Mouse (Mus musculus) intestine, embryonic 14.5 days (tissue): ENCODE data around the gene Myof. TPM values are rescaled to one million over a fixed set of nuclear protein-coding genes. Genes with fewer than 3 reads are reported as not detected.

Source experiments
- ATAC-seq: fragments of 200-750 bp; cut with Nextera tagmentation; replicated peaks from 2 replicates; pipeline ENCODE4 v1.8.0; 2017; ENCODE audit warnings: low read depth, moderate number of reproducible peaks, moderate TSS enrichment, moderate library complexity; ENCODE audit not compliant: low FRiP score, low TSS enrichment
- DNase-seq: peaks from one replicate; pipeline ENCODE4 v3.0.0-alpha.2; 2018; ENCODE audit warnings: low spot score
- H3K27ac ChIP-seq: fragments of 300-500 bp; sonication (generic); 2 replicates; pipeline ENCODE4 v1.5.1; 2014; ENCODE audit warnings: low read depth, mild to moderate bottlenecking, control low read depth
- H3K27me3 ChIP-seq: fragments of 300-500 bp; sonication (generic); replicated peaks from 2 replicates; pipeline ENCODE4 v1.6.1; 2014; ENCODE audit warnings: low read length, control low read depth; ENCODE audit not compliant: control insufficient read depth, insufficient read depth
- H3K36me3 ChIP-seq: fragments of 300-500 bp; sonication (generic); 2 replicates; pipeline ENCODE4 v1.6.1; 2014; ENCODE audit warnings: low read length, control low read depth; ENCODE audit not compliant: control insufficient read depth, insufficient read depth
- H3K4me1 ChIP-seq: fragments of 300-500 bp; sonication (generic); replicated peaks from 2 replicates; pipeline ENCODE4 v1.6.1; 2014; ENCODE audit warnings: low read length, control low read depth, mixed read lengths; ENCODE audit not compliant: control insufficient read depth, insufficient read depth
- H3K4me2 ChIP-seq: fragments of 300-500 bp; sonication (generic); 2 replicates; pipeline ENCODE4 v1.6.1; 2014; ENCODE audit warnings: low read length
- H3K4me3 ChIP-seq: fragments of 300-500 bp; sonication (generic); 2 replicates; pipeline ENCODE4 v1.5.1; 2014; ENCODE audit warnings: low read depth, low read length, control low read depth, mixed read lengths
- H3K9ac ChIP-seq: fragments of 300-500 bp; sonication (generic); 2 replicates; pipeline ENCODE4 v1.6.1; 2014; ENCODE audit warnings: mild to moderate bottlenecking, low read length
- H3K9me3 ChIP-seq: fragments of 300-500 bp; sonication (generic); 2 replicates; pipeline ENCODE4 v1.6.1; 2016; ENCODE audit warnings: low read length, control low read depth; ENCODE audit not compliant: control insufficient read depth
- WGBS: fragments of 180-500 bp; shearing (Covaris S2); extraction: QIAGEN DNeasy Blood & Tissue Kit; methylation state at CpG from one replicate; pipeline ENCODE4 v1.1.7; 2014; 5-methylcytosine and 5-hydroxymethylcytosine counted together
- polyA plus RNA-seq: library from polyadenylated mRNA; unstranded; fragments of >200 nt; fragmentation: Nextera tagmentation; extraction: Ambion mirVana; gene quantifications from 2 replicates; pipeline ENCODE4 v1.2.1, GENCODE M21; 2014

The Myof gene
- polyA plus RNA-seq, 1 experiment from 2014 or later = 16.7 TPM

GRCm38 (mm10) chr19:37988156-37988555 is 55.2 kb downstream of the Myof start:
- Histone ChIP-seq H3K4me1 (0 out of 2 replicates have a peak, but pooled peaks cover 2% of the 10 kb centered on the region), H3K4me3 (no peak overlapping the region), H3K4me2 (no peak overlapping the region), H3K27me3 (no peaks in the 10 kb centered on the region), H3K27ac (no peak overlapping the region), H3K9ac (no peak overlapping the region), H3K9me3 (no peaks in the 10 kb centered on the region), H3K36me3 (peaks cover 10% of the 10 kb centered on the region; the same call in 1 of the 2 replicates)
- no peak for DNase-seq
- WGBS = 92% methylated on average over 4 of the region's 4 CpGs
- no peak for ATAC-seq

- Histone ChIP-seq H3K4me3 (no peak overlapping the region), H3K4me1 (no peaks in the 10 kb centered on the region), H3K36me3 (peaks cover 15% of the 10 kb centered on the region; the same call in 1 of the 2 replicates), H3K9me3 (no peaks in the 10 kb centered on the region), H3K4me2 (no peak overlapping the region), H3K9ac (no peak overlapping the region), H3K27ac (no peak overlapping the region), H3K27me3 (no peaks in the 10 kb centered on the region)
- 89% methylated on average over 16 of the region's 16 CpGs for WGBS
- ATAC-seq (no peak), DNase-seq (no peak)
These were observed 57.6 kb downstream of the Myof start for GRCm38 (mm10) chr19:37985730-37986129.

- no peak overlapping the region for H3K9ac ChIP-seq
- H3K36me3 ChIP-seq = 0 out of 2 replicates have a peak, but pooled peaks cover 3% of the 10 kb centered on the region
- H3K4me3 ChIP-seq = no peak overlapping the region
- no peaks in the 10 kb centered on the region for H3K27me3 ChIP-seq
- DNase-seq (no peak), ATAC-seq (no peak)
- no peak overlapping the region for H3K4me2 ChIP-seq
- WGBS = 89% methylated on average over 5 of the region's 5 CpGs
- H3K27ac ChIP-seq = no peak overlapping the region
- no peaks in the 10 kb centered on the region for H3K4me1 ChIP-seq
- H3K9me3 ChIP-seq = no peaks in the 10 kb centered on the region
These were observed 67.4 kb downstream of the Myof start for GRCm38 (mm10) chr19:37975951-37976350.

DNA sequence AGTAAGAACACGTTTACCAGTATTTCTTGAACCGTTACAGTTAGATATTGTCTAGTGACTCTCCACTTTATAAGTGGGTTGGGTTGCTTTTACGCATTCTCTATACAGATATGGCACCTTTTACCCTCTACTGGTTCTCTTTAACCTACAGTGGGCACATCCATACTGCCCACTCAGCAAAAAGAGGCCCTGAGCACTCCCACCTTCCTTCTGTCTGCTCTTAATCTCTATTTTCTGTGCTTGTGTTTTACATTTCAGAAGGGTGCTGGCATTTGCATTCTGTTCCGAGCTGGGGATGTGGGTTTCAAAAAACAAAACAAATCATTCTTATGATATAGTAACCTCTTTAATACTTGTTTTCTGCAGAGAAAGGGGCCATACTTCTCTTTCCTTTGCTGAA is 72.8 kb downstream of the Myof start:
- Histone ChIP-seq H3K9ac (no peak overlapping the region), H3K9me3 (no peaks in the 10 kb centered on the region), H3K4me1 (no peaks in the 10 kb centered on the region), H3K4me2 (no peak overlapping the region), H3K27me3 (no peaks in the 10 kb centered on the region), H3K27ac (no peak overlapping the region), H3K36me3 (0 out of 2 replicates have a peak, but pooled peaks cover 3% of the 10 kb centered on the region), H3K4me3 (no peak overlapping the region)
- 92% methylated on average over 4 of the region's 4 CpGs for WGBS
- no peak for ATAC-seq
- DNase-seq = no peak

DNA sequence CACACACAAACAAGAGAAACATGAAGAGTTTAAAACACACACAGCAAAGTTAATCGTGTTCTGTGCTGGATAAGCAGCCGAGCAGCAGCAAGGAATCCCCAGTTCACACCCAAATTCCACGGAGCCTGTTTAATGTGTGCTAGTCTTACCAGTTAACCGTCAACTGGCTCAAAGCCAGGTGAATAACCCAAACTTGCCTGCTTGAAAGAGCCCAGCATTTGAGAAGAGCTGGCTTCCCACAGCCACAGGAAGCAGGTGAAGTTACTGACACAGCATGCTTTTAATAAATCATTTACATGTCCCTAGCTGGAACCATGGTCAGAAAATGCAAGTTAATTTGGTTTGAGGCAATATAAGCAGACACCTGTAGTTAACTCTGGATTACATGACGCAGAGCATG is 73.4 kb downstream of the Myof start:
- WGBS = 49% methylated on average over 5 of the region's 5 CpGs
- Histone ChIP-seq H3K36me3 (0 out of 2 replicates have a peak, but pooled peaks cover 3% of the 10 kb centered on the region), H3K27ac (no peak overlapping the region), H3K4me3 (no peak overlapping the region), H3K27me3 (no peaks in the 10 kb centered on the region), H3K4me1 (no peaks in the 10 kb centered on the region), H3K9ac (no peak overlapping the region), H3K4me2 (no peak overlapping the region), H3K9me3 (no peaks in the 10 kb centered on the region)
- DNase-seq (no peak), ATAC-seq (no peak)

GRCm38 (mm10) chr19:37965828-37966227 is 77.5 kb downstream of the Myof start:
- no peaks in the 10 kb centered on the region for H3K4me1 ChIP-seq
- no peak overlapping the region for H3K4me3 ChIP-seq
- DNase-seq = no peak
- 0 out of 2 replicates have a peak, but pooled peaks cover 3% of the 10 kb centered on the region for H3K36me3 ChIP-seq
- WGBS = 79% methylated on average over 4 of the region's 4 CpGs
- no peaks in the 10 kb centered on the region for H3K27me3 ChIP-seq
- ATAC-seq = no peak
- H3K9me3 ChIP-seq = no peaks in the 10 kb centered on the region
- no peak overlapping the region for H3K9ac ChIP-seq
- H3K27ac ChIP-seq = no peak overlapping the region
- H3K4me2 ChIP-seq = no peak overlapping the region

GRCm38 (mm10) chr19:37963421-37963820 is 80.0 kb downstream of the Myof start:
- no peaks in the 10 kb centered on the region for H3K27me3 ChIP-seq
- H3K9ac ChIP-seq = no peak overlapping the region
- WGBS = 89% methylated on average over 5 of the region's 5 CpGs
- ATAC-seq (no peak), DNase-seq (no peak)
- no peaks in the 10 kb centered on the region for H3K4me1 ChIP-seq
- H3K9me3 ChIP-seq = no peaks in the 10 kb centered on the region
- H3K27ac ChIP-seq = no peak overlapping the region
- H3K36me3 ChIP-seq = peaks cover 9% of the 10 kb centered on the region; the same call in 1 of the 2 replicates
- H3K4me3 ChIP-seq = no peak overlapping the region
- H3K4me2 ChIP-seq = no peak overlapping the region

- H3K4me2 ChIP-seq = no peak overlapping the region
- no peaks in the 10 kb centered on the region for H3K9me3 ChIP-seq
- WGBS = 94% methylated on average over 9 of the region's 9 CpGs
- ATAC-seq = no peak
- H3K4me1 ChIP-seq = no peaks in the 10 kb centered on the region
- no peak overlapping the region for H3K9ac ChIP-seq
- no peak overlapping the region for H3K27ac ChIP-seq
- H3K27me3 ChIP-seq = no peaks in the 10 kb centered on the region
- no peak for DNase-seq
- H3K4me3 ChIP-seq = no peak overlapping the region
- peaks cover 6% of the 10 kb centered on the region; the same call in 1 of the 2 replicates for H3K36me3 ChIP-seq
These were observed 82.6 kb downstream of the Myof start for GRCm38 (mm10) chr19:37960791-37961190.

DNA sequence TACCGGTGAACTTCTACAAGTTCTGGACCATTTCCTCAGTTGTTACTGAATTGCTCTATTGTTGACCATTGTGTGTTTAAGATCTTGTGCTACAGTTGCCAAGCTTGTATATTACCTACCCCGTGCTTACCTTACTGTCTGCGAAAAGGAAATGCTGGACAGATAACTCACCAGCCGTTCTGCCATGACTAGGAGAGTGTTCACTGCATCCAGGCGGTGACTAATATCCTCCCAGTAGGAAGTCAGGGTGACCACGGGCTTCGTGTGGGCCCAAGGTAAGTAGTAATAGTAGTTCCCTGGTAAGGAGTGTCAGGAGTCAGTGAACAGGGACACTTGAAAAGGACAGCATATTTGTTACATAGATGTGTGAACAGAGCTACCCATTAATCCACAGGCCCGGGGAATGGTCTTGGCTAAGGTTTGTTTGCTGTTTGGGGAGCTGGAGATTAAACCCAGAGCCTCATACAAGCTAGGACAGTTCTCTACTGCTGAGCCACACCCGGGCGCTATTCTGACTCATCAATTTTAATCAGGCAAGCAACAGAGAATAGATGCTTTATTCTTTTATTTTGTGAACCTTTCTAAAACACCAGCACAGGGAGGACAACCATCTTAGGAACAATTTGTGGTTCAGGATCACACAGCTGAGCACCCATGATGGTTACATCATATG is 83.7 kb downstream of the Myof start:
- 82% methylated on average over 10 of the region's 10 CpGs for WGBS

More for the DNA sequence above, 83.7 kb downstream of the Myof start:
- H3K27me3 ChIP-seq = no peaks in the 10 kb centered on the region
- no peak overlapping the region for H3K4me2 ChIP-seq
- no peak overlapping the region for H3K27ac ChIP-seq
- no peak for ATAC-seq
- no peaks in the 10 kb centered on the region for H3K9me3 ChIP-seq
- H3K9ac ChIP-seq = no peak overlapping the region
- peaks cover 6% of the 10 kb centered on the region; the same call in 1 of the 2 replicates for H3K36me3 ChIP-seq
- no peak overlapping the region for H3K4me3 ChIP-seq
- H3K4me1 ChIP-seq = no peaks in the 10 kb centered on the region
- no peak for DNase-seq
